In the genomic region with DNA sequence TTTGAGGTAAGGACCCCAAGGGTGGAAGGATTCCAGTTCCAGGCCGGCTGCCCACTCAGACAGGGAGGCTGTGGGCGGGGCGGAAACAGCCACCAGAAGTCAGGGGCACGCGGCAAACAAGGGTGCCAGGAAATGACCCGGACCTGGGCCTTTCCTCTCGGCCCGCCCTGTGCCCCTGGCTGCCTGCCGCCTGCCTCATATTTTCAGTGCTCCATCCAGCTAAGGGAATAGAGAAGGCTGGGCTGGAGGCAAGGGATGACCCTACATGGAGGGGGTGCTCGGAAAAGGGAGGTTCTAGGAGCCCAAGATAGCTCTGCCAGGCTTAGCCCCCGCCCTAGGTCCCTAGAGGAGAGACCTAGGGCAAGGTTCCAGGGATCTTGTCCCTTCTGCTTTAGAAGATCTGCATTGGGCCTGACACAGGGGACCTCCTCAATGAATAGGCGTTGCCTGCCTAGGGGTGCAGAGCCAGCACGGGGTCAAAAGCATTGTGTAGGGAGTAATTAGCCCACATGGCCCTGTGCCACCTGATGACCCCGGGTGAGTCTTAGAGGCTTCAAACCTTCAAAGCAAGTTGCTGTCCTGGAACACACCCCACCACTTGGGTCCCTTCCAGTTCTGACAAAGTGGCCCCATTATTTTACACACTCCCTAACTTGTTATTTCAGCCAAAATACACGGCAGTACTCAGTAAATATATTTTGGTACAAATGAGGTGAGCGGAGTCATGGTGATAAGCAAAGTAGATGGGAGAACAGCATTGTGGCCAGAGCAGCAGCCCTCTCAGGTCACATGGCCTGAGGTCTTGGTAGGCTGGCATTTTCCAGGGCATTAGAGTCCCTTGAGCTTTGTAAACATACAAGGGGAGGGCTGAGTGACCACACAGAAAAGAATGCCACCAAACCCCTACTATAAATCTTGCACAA, we compare ENCODE assay signal across 11 mouse cellular contexts. TPM values are rescaled to one million over a fixed set of nuclear protein-coding genes. Genes with fewer than 3 reads are reported as not detected.
DNase-seq lines count a peak whose midpoint lies in the region; ATAC-seq lines count a peak whose summit lies in the region.
"Had no signal": no experiment of that assay in that cellular context is flagged by ENCODE, and none has a peak within 500 bp of the region (broad histone marks: within the 10 kb centered on the region; RNA-seq: fewer than 3 reads in every experiment).

No protein-coding gene starts in this region.

- no peak overlapping the region; the same call in 1 of the 2 replicates for H3K27ac ChIP-seq in heart, embryonic 13.5 days (replicated peaks)
- H3K27ac ChIP-seq: limb, embryonic 15.5 days; neural tube, embryonic 12.5 days had no signal

- no peak for ATAC-seq in heart, embryonic 13.5 days (ENCODE audit: extremely low read depth, insufficient number of reproducible peaks, low FRiP score, low TSS enrichment)
- ATAC-seq in cerebellum, adult (ENCODE audit: insufficient number of reproducible peaks, low FRiP score, low TSS enrichment): no peak

- 57% methylated on average over 16 of the region's 16 CpGs for WGBS in heart, embryonic 13.5 days

- peaks cover 51% of the 10 kb centered on the region for H3K4me1 ChIP-seq in heart, embryonic 13.5 days

- no peaks in the 10 kb centered on the region for H3K27me3 ChIP-seq in heart, embryonic 13.5 days (replicated peaks)
- H3K27me3 ChIP-seq: limb, embryonic 15.5 days; neural tube, embryonic 12.5 days had no signal

- peak; percentile 83 for DNase-seq in 3134 (ENCODE audit: extremely low read depth, insufficient read length, low spot score)
- peak; percentile 62 for DNase-seq in adrenal gland, adult 8-10 months
- peak; percentile 85 to 89 for DNase-seq in kidney, postnatal 36 days
- DNase-seq in frontal cortex, adult 2 months (ENCODE audit: extremely low spot score in 1 of 2, low spot score in 1 of 2): no peak
- DNase-seq in left cerebral cortex, adult 8-10 months (ENCODE audit: low spot score in 2 of 2): no peak
- DNase-seq: cerebellum, postnatal 36 days; thymus, adult 2 months had no signal

- no peaks in the 10 kb centered on the region for H3K36me3 ChIP-seq in heart, embryonic 13.5 days
- H3K36me3 ChIP-seq: limb, embryonic 15.5 days; neural tube, embryonic 12.5 days had no signal

- H3K4me2 ChIP-seq in heart, embryonic 13.5 days: no peak overlapping the region
- H3K4me2 ChIP-seq: limb, embryonic 15.5 days; neural tube, embryonic 12.5 days had no signal

- H3K4me3 ChIP-seq in heart, embryonic 13.5 days: no peak overlapping the region
- H3K4me3 ChIP-seq: limb, embryonic 15.5 days; neural tube, embryonic 12.5 days had no signal

- H3K9ac ChIP-seq in heart, embryonic 13.5 days: 0 out of 2 replicates have a peak overlapping the region, but pooled peaks have one; percentile 33
- H3K9ac ChIP-seq: limb, embryonic 15.5 days; neural tube, embryonic 12.5 days had no signal

- H3K9me3 ChIP-seq in heart, embryonic 13.5 days: no peaks in the 10 kb centered on the region
- H3K9me3 ChIP-seq: limb, embryonic 15.5 days; neural tube, embryonic 12.5 days had no signal

RNA-seq across cellular contexts. Expression of a gene that starts 12.5 kb away (rescaled TPM):
- total RNA-seq in adrenal gland, adult 8-10 months (2022): 10 to 100 TPM; 40.8 to 74.6 (median 49.9) TPM
- 10.2 and 12.2 TPM in 2 replicates for polyA plus RNA-seq in heart, embryonic 13.5 days (2015; fragmentation: Nextera tagmentation; extraction: Ambion mirVana)
- 12.7 and 14.0 TPM in 2 replicates for polyA plus RNA-seq in frontal cortex, adult 2 months (2012; rRNA removed)
- 10 to 100 TPM; 15.9 to 22.5 (median 19.6) TPM for total RNA-seq in left cerebral cortex, adult 8-10 months (2022)

RNA-seq across cellular contexts. Expression of a gene that starts 30.8 kb away (rescaled TPM):
- total RNA-seq in adrenal gland, adult 8-10 months (2022): not detected
- polyA plus RNA-seq in heart, embryonic 13.5 days (2015; fragmentation: Nextera tagmentation; extraction: Ambion mirVana): 0.17 TPM in 1 of 2 replicates, not detected in the other
- polyA plus RNA-seq in frontal cortex, adult 2 months (2012; rRNA removed): 0.19 TPM in 1 of 2 replicates, not detected in the other
- under 1 TPM in 1 of 4 experiments, not detected in 3; 0.14 TPM for total RNA-seq in left cerebral cortex, adult 8-10 months (2022)

RNA-seq across cellular contexts. Expression of a gene that starts 48.0 kb away (rescaled TPM):
- total RNA-seq in adrenal gland, adult 8-10 months (2022): 10 to 100 TPM; 60.9 to 90.5 (median 76.0) TPM
- 77.9 and 81.1 TPM in 2 replicates for polyA plus RNA-seq in heart, embryonic 13.5 days (2015; fragmentation: Nextera tagmentation; extraction: Ambion mirVana)
- polyA plus RNA-seq in frontal cortex, adult 2 months (2012; rRNA removed): 88.7 and 97.3 TPM in 2 replicates
- 100 to 1,000 TPM; 112 to 125 (median 120) TPM for total RNA-seq in left cerebral cortex, adult 8-10 months (2022)

RNA-seq across cellular contexts. Expression of a gene that starts 56.9 kb away (rescaled TPM):
- total RNA-seq in adrenal gland, adult 8-10 months (2022): under 1 TPM in 2 of 4 experiments, not detected in 2; 0.28 to 0.32 TPM
- 0.06 and 0.08 TPM in 2 replicates for polyA plus RNA-seq in heart, embryonic 13.5 days (2015; fragmentation: Nextera tagmentation; extraction: Ambion mirVana)
- 0.08 TPM in 1 of 2 replicates, not detected in the other for polyA plus RNA-seq in frontal cortex, adult 2 months (2012; rRNA removed)
- under 1 TPM in 3 of 4 experiments, not detected in 1; 0.15 to 0.40 (median 0.33) TPM for total RNA-seq in left cerebral cortex, adult 8-10 months (2022)

Comparison
In these comparisons a context has a peak if more than half of its experiments do, and no peak if none do; other contexts are left out.
1. DNase-seq: peak in 3134 (single experiment), adrenal gland, adult 8-10 months (single experiment) and kidney, postnatal 36 days (2 of 2); none in frontal cortex, adult 2 months (0 of 2) and left cerebral cortex, adult 8-10 months (0 of 2).